Mouse (Mus musculus) liver, embryonic 16.5 days (tissue): Measurements from ENCODE around the gene Tmco5. TPM values are rescaled to one million over a fixed set of nuclear protein-coding genes. Genes with fewer than 3 reads are reported as not detected.
"Not testable (repeated sequence)": the region's sequence is repeated elsewhere in the genome, so short reads cannot be mapped to it uniquely, and the experiment has no call there.

Experiments
- ATAC-seq: fragments of 200-750 bp; cut with Nextera tagmentation; 2 replicates; pipeline ENCODE4 v1.8.0; 2017; ENCODE audit warnings: low read depth, mild to moderate bottlenecking, moderate number of reproducible peaks, moderate library complexity
- H3K27ac ChIP-seq: fragments of 300-500 bp; sonication (generic); 2 replicates; pipeline ENCODE4 v1.5.1; 2014; ENCODE audit warnings: mild to moderate bottlenecking, low read length
- H3K27me3 ChIP-seq: fragments of 300-500 bp; sonication (generic); 2 replicates; pipeline ENCODE4 v1.6.1; 2014; ENCODE audit warnings: low read depth, low read length, mixed read lengths; ENCODE audit not compliant: control insufficient read depth, insufficient read depth
- H3K36me3 ChIP-seq: fragments of 300-500 bp; sonication (generic); 2 replicates; pipeline ENCODE4 v1.6.1; 2014; ENCODE audit warnings: mild to moderate bottlenecking; ENCODE audit not compliant: control insufficient read depth, insufficient read depth
- H3K4me1 ChIP-seq: fragments of 300-500 bp; sonication (generic); 2 replicates; pipeline ENCODE4 v1.6.1; 2014; ENCODE audit warnings: low read depth, low read length, mixed read lengths; ENCODE audit not compliant: control insufficient read depth
- H3K4me2 ChIP-seq: fragments of 300-500 bp; sonication (generic); 2 replicates; pipeline ENCODE4 v1.6.1; 2014; ENCODE audit warnings: low read depth, low read length, mixed read lengths
- H3K4me3 ChIP-seq: fragments of 300-500 bp; sonication (generic); 2 replicates; pipeline ENCODE4 v1.5.1; 2014; ENCODE audit warnings: low read depth, mild to moderate bottlenecking, low read length
- H3K9ac ChIP-seq: fragments of 300-500 bp; sonication (generic); 2 replicates; pipeline ENCODE4 v1.6.1; 2014; ENCODE audit warnings: low read depth, low read length
- H3K9me3 ChIP-seq: fragments of 300-500 bp; sonication (generic); replicated peaks from 2 replicates; pipeline ENCODE4 v1.6.1; 2016; ENCODE audit warnings: low read length; ENCODE audit not compliant: control insufficient read depth
- WGBS: fragments of 180-500 bp; shearing (Covaris S2); extraction: QIAGEN DNeasy Blood & Tissue Kit; methylation state at CpG from one replicate; pipeline ENCODE4 v1.1.7; 2014; ENCODE audit not compliant: insufficient replicate concordance; 5-methylcytosine and 5-hydroxymethylcytosine counted together
- polyA plus RNA-seq: library from polyadenylated mRNA; unstranded; fragments of >200 nt; fragmentation: Nextera tagmentation; extraction: Ambion mirVana; gene quantifications from 2 replicates; pipeline ENCODE4 v1.2.1, GENCODE M21; 2015

Gene Tmco5
- polyA plus RNA-seq, 1 experiment from 2014 or later: not detected

DNA sequence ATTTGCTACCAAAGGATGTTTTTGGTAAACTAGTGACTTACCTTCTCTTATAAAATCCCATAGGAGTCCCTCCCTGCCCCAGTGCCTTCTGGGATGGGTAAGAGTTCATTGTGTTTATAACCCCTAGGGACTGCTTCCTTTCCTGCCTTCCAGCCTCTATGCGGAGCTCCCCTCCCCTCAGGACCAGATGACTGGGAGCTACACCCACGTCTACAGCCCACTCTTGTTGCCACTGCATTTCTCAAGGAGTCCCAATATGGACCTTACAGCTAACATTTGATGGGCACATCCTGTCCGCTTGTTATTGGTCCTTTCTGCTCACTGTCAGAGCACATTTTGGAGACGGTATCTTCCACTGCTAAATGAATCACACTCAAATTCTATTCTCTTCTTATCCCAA is 36.1 kb downstream of the Tmco5 start:
- no peak for ATAC-seq
- no peaks in the 10 kb centered on the region for H3K9me3 ChIP-seq
- 71% methylated on average over 4 of the region's 4 CpGs for WGBS
- H3K27ac ChIP-seq: no peak overlapping the region
- no peaks in the 10 kb centered on the region for H3K4me1 ChIP-seq
- no peaks in the 10 kb centered on the region for H3K27me3 ChIP-seq
- no peaks in the 10 kb centered on the region for H3K36me3 ChIP-seq
- no peak overlapping the region for H3K9ac ChIP-seq
- H3K4me3 ChIP-seq: no peak overlapping the region
- H3K4me2 ChIP-seq: no peak overlapping the region

DNA sequence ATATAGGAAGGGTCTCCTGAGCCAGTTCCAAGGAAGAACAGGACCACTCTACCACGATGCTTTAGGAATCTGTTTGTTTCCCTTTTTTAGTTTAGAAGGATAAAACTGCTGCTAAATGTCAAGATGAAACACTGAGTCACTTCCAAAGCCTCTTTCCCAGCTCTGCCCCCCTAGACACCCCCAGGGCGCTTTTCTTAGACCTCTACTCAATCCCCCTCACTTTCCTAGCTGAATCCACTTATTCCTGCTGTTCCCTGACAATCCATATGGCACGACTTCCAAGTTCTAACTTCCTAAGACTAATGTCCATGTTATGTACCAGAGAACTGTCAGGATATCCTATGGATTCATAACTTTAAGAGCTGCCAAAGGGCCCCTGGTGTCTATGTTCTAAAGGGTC is 40.1 kb downstream of the Tmco5 start:
- H3K27ac ChIP-seq: no peak overlapping the region
- no peak overlapping the region for H3K4me2 ChIP-seq
- H3K9me3 ChIP-seq: no peaks in the 10 kb centered on the region
- H3K4me3 ChIP-seq: no peak overlapping the region
- no peaks in the 10 kb centered on the region for H3K36me3 ChIP-seq
- WGBS: 43% methylated on average over 3 of the region's 3 CpGs
- no peaks in the 10 kb centered on the region for H3K27me3 ChIP-seq
- ATAC-seq: no peak
- no peaks in the 10 kb centered on the region for H3K4me1 ChIP-seq
- H3K9ac ChIP-seq: no peak overlapping the region

DNA sequence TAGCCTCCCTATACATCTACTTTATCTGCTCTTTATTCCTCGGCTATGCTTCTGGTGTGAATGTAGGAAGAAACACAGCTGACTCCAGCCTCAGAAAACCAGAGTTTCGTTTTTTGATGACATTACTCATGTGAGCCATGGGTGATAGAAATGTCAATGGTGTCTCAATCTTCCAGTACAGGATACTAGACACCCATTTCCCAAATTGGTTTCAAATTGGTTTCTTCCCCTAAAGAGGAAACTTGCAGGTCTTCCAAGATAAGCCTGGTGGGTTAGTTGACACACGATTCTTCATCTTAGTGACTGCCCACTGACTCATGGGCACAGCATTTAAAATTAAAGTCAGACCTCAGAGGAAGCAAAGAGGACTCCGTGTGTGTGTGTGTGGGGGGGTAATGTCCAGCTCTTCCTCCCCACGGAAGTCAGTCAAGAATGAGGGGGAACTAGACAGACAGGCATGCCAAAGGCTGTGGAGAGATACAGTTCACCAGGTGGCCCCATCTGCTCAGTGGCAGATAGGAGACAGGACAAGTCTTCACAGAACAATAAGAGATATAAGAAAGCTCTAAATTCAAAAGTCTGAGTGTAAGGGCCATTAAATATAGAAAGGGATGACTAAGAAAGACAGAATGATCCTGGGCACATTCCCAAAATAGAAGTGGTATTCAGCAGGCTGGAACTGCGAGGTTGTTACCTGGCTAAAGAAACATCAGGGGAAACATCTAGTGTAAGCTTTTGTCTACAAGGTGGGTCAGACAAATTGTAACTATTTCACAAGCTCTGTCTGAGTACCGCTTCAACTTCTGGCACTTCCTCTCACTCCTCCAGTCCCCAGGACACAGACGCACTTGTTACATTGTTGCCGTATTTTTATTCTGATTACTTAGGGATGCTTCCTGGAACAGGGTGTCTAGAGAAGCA is 44.3 kb downstream of the Tmco5 start:
- H3K36me3 ChIP-seq: no peaks in the 10 kb centered on the region
- WGBS: 16% methylated on average over 9 of the region's 9 CpGs
- no peaks in the 10 kb centered on the region for H3K27me3 ChIP-seq

DNA sequence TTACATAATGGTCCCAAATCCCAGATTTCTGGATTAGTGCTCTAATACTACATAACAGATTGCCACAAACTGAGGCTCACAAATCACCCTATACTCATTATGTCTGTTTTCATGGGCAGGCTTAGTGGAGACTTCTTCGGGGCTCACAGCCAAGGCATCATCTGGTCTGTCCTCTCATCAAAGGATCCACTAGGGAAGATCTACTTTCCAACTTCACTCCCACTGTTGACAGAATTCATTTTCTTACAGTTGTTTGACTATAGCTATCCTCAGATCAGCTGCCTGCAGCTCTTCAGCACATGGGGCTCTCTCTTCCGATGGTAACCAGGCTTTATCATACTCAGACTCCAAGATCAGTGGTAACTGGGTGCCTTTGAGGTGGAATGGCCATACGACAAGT is 45.2 kb downstream of the Tmco5 start:
- no peak for ATAC-seq
- Histone ChIP-seq H3K4me3 (no peak overlapping the region), H3K27me3 (no peaks in the 10 kb centered on the region), H3K36me3 (no peaks in the 10 kb centered on the region), H3K4me1 (no peaks in the 10 kb centered on the region), H3K4me2 (no peak overlapping the region), H3K9me3 (no peaks in the 10 kb centered on the region), H3K27ac (no peak overlapping the region), H3K9ac (no peak overlapping the region)
- WGBS: 52% methylated on average over 3 of the region's 3 CpGs

More for the DNA sequence above, 44.3 kb downstream of the Tmco5 start:
- no peak for ATAC-seq
- Histone ChIP-seq H3K9me3 (no peaks in the 10 kb centered on the region), H3K4me1 (no peaks in the 10 kb centered on the region), H3K4me2 (no peak overlapping the region), H3K27ac (no peak overlapping the region), H3K4me3 (no peak overlapping the region), H3K9ac (no peak overlapping the region)

DNA sequence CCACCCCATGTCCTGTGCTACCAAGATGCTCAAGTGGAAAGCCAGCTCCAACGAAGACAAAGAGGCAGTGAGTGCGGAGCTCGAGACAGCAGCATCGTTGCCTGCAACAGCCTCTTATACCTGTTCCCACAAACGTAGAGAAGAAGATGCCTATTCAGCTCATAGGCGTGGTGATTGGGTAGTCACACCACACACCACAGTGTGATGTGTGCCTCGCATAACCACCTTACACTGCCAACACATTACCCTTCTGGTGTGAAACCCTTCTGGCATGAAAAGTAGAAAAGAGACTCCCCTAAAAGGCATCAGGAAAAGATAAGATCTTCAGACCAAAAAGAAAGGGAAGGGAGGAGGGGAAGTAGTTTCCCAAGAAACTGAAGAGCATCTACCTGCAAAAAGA is 45.8 kb downstream of the Tmco5 start:
- no peak for ATAC-seq
- H3K27me3 ChIP-seq: no peaks in the 10 kb centered on the region
- WGBS: 59% methylated on average over 7 of the region's 7 CpGs
- H3K4me1 ChIP-seq: no peaks in the 10 kb centered on the region
- no peaks in the 10 kb centered on the region for H3K9me3 ChIP-seq
- H3K4me2 ChIP-seq: no peak overlapping the region
- no peak overlapping the region for H3K4me3 ChIP-seq
- no peak overlapping the region for H3K9ac ChIP-seq
- H3K27ac ChIP-seq: no peak overlapping the region
- H3K36me3 ChIP-seq: no peaks in the 10 kb centered on the region

DNA sequence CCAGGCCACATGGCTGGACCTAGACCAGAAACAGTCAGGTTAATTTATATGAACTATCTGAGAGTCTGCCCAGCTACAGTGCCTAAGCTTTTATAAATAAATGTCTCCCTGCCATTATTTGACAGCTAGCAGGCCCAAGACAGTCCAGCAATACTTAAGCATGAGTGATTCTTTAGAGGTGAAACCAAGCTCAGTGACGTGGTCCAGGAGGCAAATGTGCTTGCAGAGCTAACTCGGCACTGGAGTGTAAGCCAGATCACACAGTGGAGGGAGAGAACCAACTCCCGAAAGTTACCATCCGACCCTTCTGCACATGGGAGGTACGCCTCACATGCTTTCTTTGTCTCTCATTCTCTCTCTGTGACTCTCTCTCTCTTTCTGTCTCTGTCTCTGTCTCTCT is 46.7 kb downstream of the Tmco5 start:
- Histone ChIP-seq H3K9ac (no peak overlapping the region), H3K4me3 (no peak overlapping the region), H3K27me3 (no peaks in the 10 kb centered on the region), H3K4me1 (no peaks in the 10 kb centered on the region), H3K4me2 (no peak overlapping the region), H3K9me3 (no peaks in the 10 kb centered on the region), H3K36me3 (no peaks in the 10 kb centered on the region), H3K27ac (no peak overlapping the region)
- WGBS: 61% methylated on average over 5 of the region's 5 CpGs
- no peak for ATAC-seq

DNA sequence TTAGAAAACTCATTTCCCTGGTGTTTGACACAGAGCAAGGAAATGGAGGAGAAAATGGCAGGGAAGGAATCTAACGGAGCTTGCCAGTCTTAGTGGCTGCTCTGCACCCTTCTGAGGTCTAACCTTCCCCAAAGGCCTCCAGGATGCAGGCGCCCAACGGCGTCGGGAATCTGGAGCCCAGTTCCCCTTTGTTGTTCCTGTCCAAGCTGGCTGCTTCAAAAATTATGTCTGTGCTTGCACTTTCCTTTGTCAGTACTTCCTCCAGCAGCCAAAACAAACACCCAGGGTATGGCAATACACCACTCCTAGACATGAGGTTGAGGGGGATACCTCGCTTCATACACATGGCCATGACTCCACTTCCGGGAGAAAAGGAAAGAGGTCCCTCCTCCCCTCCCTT is 53.7 kb downstream of the Tmco5 start:
- ATAC-seq: no peak

DNA sequence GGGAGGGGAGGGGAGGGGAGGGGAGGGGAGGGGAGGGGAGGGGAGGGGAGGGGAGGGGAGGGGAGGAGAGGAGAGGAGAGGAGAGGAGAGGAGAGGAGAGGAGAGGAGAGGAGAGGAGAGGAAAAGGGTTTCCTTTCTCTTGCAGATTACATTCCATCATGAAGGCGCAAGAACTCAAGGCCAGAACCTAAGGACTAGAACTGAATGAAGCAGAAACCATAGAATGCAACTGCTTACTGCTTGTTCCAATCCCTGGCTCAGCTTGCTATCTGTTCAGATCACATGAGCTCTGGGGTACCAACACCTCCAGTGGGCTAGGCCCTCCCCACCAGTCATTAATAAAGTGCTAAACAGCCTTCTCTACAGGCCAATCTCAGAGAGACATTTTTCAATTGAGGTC is 55.7 kb downstream of the Tmco5 start:
- H3K9me3 ChIP-seq, H3K4me3 ChIP-seq, ATAC-seq, H3K36me3 ChIP-seq, H3K27me3 ChIP-seq, H3K9ac ChIP-seq, H3K4me1 ChIP-seq, H3K4me2 ChIP-seq, H3K27ac ChIP-seq: not testable (repeated sequence)
- 75% methylated on average over 1 of the region's 1 CpGs for WGBS

More for the DNA sequence above, 53.7 kb downstream of the Tmco5 start:
- no peaks in the 10 kb centered on the region for H3K9me3 ChIP-seq
- H3K27me3 ChIP-seq: no peaks in the 10 kb centered on the region
- H3K27ac ChIP-seq: no peak overlapping the region
- 31% methylated on average over 7 of the region's 7 CpGs for WGBS
- H3K36me3 ChIP-seq: no peaks in the 10 kb centered on the region
- no peak overlapping the region for H3K9ac ChIP-seq
- H3K4me2 ChIP-seq: no peak overlapping the region
- H3K4me3 ChIP-seq: no peak overlapping the region
- no peaks in the 10 kb centered on the region for H3K4me1 ChIP-seq

DNA sequence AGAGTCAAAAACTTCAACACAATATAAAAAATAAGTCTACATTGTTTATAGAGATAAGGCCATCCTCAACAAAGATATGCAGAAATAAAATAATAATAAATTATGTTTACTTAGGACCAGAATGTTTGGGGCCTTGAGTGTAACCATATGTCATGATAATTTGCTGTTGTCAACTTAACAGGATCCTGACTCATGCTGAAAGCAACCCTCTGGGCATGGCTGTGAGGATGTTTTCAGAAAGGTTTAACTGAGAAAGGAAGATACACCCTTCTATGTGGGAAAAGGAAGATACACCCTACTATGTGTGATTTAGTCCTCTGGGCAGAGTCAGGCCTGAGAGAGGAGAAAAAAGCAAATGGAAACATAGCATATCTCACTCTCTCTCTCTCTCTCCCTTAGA is 56.3 kb downstream of the Tmco5 start:
- ATAC-seq: no peak
- no peak overlapping the region for H3K27ac ChIP-seq
- H3K36me3 ChIP-seq: no peaks in the 10 kb centered on the region
- H3K4me2 ChIP-seq: no peak overlapping the region
- no peak overlapping the region for H3K4me3 ChIP-seq
- H3K4me1 ChIP-seq: no peaks in the 10 kb centered on the region
- no peak overlapping the region for H3K9ac ChIP-seq
- no peaks in the 10 kb centered on the region for H3K9me3 ChIP-seq
- no peaks in the 10 kb centered on the region for H3K27me3 ChIP-seq
